Mouse (Mus musculus) CH12F3 (cell line): Measurements from ENCODE around the gene Robo1.

Experiments used
- in situ Hi-C: fragments of 300-500 bp; cut with MboI; formaldehyde crosslinking; loops from 2 replicates; pipeline ENCODE4 v1.14.3; 2020; ENCODE audit warnings: low sequenced_read_pairs

Gene Robo1

DNA sequence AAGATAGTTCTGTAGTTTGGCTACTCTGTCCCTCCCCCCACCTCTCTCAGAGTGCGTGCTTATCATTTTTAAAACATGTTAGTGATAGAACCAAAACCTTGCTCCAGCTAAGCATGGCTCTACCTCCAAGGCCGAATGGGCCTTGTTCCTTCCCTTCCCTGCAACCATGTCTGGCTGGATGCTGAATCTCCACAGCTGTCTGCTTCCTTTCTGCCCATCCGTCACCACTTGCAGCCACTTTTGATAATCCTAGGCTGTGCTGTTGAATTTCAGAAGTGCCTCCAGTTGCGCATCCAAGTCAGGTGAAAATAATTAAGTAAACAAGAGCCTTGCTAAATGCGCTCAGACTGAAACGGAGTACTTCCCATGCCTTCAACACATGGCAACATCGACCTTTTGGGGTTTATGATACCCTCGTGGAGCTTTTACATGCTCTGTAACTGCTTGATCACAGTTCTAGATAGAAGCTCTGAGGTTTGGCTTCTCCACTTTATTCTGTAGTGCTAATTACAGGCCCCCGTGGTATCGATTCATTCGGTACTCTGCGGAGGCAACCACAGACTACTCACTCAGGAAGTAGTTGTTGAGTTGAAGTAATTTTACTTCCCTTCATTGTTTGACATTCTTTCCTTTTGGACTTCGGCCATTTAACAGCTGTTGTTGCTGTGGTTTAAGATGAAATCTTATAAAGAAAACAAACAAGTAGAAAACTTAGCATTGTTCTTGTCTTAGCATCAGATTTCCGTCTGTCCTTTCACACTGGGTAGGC is 413.8 kb downstream of the Robo1 start:
- in situ Hi-C loops = no loop called here

DNA sequence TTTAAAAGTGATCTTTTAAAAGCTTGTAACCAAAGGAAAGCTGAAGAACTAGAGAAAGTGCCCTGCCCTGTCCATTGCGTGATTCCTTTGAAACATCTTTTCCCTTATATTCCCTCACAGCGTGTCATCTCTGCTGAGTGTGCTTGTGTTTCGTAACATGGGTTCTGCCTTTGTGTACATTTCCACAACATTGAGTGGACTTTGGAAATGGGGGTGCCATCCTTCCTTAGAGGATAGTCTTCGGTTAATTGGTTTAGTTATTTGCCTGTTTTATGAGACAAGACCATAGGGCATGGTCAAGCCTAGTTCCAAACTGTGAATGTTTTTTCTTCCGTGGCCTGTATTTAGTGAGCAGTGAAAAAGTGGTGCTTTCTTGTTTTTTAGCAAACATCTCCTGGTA is 426.1 kb downstream of the Robo1 start:
- in situ Hi-C loops = no loop called here

DNA sequence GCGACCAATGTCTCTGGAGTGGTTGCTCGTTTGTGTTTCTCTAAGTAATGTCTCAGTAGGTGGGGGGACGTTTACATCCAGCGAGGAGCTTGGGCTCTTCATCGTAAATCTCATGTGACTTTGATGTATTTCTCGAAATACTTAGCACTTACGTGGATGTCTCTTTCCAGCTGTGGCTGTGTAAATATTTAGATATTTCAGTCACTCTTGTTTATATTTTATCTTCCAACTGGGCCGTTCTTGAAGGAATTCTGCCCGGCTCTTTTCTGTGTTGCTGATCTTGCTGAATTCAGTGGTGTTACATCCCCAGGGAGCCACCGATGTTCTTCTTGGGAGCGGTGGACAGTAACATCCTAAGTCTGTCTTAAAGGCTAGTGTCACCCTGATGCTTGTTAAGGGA is 427.1 kb downstream of the Robo1 start:
- in situ Hi-C loops = no loop called here

DNA sequence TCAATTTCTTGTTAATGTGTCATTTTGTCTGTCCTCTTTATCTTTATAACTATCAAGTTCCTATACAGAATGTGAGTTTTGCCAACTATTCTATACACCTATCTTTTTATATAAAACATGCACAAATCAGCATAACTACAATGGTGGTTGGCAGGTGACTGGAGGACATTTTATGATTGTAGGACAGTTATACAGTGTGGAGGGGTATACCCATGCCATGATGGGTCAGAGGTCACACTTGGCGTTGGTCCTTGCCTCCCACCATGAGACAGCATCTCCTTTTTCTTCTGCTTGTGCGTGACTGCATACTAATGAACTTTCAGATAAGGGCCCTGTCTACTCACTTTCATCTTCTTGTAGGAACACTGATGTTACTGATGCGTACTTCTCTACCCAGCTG is 427.5 kb downstream of the Robo1 start:
- in situ Hi-C loops = no loop called here

DNA sequence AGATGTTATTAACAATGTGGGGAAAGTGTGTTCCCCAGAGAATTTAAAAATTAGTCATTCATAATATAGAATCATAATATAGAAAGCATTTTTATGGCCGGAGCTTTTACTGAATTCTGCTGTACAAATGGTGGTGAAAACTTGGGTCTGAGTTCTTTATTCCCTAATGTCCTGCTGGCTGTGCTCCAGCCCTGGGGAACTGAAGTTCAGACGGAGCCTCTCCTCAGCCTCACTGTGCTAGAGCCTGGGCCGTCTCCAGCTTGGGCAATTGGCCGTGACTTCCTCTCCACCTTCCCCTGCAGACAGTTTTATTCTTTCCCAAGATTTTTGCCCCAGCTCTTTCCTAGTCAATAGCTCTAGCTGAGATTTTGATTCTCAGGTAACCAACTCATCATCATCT is 429.0 kb downstream of the Robo1 start:
- in situ Hi-C loops = no loop called here

DNA sequence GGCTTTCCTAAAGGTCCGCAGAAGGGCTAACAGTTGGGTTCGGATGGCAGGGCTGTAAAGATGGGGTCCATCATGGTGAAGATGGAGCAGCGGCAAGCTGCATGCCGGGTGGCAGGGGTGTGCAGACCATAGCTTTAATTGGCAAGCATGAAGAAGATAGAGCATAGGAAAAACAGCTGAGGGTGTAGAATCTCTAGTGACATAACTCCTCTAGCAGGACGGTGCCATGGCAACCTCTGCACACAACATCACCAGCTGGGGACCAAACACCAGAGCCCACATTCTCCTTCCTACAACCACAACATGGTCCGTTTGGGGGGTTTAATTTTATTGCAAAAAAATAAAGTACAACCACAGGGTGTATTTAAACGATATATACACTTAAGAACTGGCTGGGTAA is 432.1 kb downstream of the Robo1 start:
- in situ Hi-C loops = no loop called here

DNA sequence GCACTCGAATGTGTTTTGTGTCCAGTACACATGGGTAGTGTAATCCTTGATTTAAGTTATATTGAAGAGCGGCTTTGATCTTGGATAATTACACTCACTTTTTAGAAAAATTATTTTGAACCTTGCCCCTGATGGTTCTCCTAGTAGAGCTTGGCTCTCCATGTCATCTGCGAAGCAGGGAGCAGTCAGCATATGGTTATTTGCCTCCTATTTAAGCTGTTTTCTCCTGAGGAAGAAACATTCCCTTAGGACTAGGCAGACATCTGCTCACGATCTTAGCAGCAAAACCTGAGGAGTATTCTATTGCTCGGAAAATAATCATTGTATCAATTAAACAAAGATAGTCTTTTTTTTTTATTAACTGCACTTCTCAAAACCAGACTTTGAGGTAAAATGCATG is 439.6 kb downstream of the Robo1 start:
- in situ Hi-C loops = no loop called here

DNA sequence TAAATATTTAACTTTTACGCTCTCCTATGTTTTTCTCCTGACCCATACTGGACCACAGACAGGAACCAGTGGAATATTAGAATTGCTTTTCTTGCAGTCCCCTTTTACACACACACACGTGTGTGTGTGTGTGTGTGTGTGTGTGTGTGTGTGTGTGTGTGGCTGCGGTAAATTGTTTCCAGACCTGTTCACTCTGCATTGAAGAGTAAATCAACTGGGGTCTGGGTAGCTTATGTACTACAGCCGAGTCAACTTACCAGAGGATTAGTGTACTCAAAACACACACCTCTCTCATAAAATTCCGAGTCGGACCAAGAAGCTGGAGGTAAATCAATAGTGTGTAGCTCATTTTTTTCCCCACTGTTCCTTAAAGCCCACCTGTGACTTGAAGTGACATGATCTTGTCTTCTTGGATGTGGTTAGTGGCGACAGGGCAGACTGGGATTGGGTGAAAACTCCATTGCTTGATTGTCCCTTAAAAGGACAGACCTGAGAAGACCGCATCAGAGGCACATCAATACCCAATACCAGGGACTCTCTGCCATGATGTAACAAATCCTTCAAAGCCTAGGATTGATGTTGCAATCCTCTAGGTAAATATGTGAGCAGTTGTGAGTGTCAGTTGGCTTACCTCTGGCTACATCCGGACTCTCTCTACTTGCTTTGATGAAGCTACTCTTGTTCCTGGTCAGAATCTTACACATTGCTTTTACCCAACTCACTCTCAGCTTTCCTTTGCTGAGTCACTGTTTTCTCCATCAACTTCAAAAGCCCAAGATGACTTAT is 457.2 kb downstream of the Robo1 start:
- in situ Hi-C loops = no loop called here

DNA sequence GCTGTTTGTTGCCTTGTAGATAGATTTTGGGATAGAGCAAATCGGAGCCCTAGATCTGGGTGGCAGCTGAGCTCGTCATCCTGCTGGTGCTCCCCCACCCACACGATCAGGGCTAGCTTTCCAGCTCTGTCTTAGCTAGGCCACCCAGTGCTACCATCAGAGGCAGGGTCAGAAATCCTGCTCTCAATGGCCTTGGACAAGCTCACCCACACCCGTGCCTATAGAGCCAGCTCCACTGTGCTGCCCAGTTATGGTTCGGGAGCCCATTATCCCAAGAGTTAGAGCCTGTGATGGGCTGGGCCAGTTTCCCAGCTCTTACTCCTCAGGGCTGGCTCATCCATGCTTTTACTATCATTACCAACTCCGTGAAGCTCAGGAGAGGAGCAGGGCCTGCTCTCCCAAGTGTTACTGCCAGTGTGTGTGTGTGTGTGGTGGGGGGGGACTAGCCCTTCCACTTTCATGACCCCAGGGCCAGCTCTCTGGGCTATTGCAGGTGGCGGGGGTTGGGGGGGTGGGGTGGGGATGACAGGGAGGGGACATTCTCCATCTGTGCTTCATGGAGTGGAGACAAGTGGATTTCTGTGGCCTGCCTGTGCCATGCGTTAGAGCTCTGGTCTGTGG is 461.2 kb downstream of the Robo1 start:
- in situ Hi-C loops = no loop called here

DNA sequence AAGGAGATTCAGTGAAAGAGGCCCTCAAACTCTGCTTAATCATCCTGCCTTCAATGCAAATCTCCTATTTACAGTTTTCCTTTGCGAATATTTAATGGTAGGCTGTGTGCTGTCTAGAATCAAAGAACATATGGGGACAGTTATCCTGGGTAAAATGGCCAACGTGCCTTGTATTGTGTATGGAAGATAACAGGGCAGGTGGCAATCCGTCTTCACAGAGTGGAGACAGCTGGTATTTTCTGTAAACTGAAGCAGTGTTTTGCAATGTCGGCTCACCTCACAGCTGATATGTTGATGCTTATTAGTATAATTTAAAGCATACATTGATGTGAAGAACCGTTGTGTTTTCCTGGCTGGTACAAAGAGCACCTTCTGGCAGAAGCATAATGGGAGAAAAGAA is 464.2 kb downstream of the Robo1 start:
- in situ Hi-C loops = no loop called here

DNA sequence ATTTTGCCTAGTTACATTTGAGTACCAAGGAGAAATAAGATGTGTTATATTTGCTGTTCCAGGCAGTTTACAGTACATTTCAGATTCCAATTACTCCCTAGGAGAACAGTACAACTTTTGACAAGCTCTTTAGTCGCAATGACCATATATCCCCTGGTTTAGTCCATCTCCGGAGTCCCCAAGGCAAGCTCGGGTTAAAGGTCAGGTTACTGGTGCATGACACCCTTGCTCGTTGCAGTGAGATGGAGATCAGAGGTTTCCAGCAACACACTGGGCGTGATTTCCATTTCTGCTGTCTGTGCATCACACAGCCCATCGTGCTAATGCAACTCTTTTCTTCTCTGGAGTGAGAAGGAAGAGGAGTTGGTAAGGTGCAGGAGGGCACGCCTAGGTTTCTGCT is 464.9 kb downstream of the Robo1 start:
- in situ Hi-C loops = no loop called here

DNA sequence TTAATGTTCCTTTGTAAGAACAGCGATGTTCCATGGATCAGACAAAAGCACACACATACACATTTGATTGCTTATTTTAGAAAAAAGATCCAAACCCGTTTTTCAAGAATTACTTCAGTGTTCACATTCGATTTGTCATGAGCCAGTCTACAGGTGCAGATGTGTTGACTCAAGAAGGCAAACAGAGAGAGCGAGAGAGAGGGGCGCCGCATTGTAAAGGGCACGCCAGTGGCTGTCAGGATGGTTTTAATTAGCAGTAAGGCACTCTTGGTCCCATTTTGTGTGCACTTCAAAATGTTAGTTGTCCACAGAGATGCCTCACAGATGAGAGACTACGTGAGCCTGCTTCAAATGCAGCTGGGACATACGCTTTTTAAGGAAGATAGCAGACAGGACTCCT is 470.4 kb downstream of the Robo1 start:
- in situ Hi-C loops = no loop called here

DNA sequence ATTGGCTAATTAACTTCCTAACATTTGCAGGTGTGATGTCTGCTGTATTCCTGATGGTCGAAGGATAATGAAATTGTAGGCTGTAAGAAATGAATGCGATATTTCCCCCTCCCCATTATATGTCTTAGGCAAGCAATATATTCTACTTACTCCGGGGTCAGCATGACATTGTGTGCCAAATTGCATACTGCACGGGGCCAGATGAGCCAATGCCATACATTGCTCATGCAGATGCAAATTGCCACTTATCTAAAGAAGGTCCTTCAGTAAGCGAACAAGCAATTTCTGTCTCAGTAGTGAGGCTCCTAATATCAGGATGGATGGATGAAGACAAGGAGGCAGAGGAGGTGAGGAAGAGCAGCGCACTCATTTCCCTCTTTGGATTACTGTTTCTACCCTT is 474.1 kb downstream of the Robo1 start:
- in situ Hi-C loops = no loop called here

DNA sequence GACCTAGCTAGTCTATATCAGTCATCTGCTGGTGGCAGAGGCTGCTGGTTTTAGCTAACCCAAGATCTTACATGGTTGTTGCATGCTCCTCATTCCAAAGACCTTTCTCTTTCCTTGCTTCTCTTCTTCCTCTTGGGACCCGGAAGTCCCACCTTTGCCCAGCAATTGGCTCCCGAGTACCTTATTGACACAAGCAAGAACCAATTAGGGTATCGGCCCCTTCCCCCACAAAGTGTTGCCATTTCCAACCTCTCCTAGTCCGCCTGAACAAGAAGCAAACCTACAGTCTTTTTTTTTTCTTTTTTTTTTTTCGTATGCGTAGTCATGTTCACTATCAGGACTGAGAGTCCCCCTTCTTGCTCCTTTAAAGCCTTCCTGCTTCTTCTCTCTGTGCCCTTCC is 478.0 kb downstream of the Robo1 start:
- in situ Hi-C loops = no loop called here

DNA sequence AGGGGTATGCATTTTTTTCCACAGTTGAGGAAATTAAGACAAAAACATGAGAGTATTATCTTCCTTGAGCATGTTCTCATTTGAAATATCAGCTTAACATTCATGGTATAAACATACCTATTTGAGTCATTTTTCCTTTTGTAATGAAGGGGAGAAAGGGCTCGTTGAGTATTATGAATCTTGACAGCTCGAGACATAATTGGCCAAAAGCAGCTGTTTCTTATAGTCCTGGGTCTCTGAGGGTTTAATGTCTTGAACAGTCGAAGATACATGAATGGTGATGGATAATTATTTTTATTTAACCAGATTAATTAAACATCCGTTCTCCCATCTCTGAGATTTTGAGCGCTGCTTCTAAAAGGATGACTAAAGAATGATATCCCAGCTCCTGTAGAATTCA is 478.5 kb downstream of the Robo1 start:
- in situ Hi-C loops = no loop called here

DNA sequence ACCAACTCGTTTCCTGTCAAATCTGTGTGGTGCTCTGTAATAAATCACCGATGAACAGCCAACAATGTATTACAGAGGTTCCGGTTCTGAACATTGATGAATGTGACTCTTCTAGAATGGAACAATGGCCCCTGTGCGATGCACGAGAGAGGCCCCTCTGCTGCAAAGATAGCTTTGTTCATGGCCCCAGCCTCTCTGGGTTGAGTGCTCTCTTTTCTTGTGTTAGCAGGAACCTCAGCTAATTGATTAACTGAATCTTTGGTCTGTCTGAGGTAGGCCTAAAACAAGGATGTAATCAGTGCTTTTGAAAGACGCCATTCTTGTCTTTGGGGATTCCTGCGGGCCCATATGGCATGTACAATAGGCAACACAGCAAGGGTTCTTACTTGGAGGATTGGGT is 479.9 kb downstream of the Robo1 start:
- in situ Hi-C loops = no loop called here

DNA sequence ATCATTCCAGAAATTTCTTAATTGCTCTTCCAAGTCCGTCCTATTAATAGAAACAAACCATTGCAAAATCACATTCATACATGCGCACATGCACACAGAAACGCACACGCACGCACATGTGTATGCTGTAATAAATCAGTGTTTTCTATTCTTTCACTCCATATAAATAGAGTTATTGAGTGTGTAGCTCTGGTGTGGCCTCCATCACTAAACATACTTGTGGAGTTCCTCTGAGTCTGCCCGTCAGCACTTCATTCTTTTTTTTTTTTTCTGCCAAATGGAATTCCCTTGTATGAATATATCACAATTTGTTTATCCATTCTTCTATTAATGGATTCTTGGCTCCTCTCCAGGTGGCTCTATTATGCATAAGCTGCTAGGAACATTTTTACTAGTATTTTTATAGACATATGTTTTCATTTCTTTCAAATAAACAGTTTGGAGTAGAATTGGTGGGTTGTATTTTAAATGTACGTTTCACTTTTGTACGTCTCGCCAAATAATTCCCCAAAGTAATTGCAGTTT is 483.1 kb downstream of the Robo1 start:
- in situ Hi-C loops = no loop called here

DNA sequence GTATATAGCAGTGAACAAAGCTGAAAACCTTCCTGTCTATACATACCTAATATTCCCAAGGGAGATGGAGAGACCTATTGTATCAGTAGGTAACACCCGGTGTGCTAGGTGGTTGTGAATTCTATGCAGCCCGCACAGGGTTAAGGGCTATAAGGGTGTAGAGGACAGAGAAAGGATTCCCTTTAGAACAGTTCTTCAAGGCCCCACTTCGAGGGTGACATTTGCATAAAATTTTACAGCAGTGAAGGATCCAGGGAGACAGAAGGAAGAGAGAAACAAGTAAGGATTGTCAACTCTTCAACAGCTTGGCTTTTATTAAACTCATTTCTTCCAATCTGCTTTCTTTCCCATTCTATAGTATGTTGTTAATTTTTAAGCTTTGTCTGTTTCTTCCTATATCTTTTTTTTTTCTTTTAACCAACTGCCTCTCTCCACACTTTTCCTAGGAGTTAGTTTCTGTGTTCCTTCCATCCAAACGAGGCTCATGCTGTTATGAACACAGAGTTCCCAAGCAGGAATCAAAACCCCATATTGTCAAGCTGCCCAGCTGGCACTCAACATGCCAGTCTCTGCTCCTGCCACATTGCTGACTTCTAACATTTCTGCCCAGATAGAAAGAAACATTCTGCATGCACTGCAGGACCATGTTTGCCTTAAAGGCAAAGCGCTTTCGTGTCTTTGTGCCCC is 486.7 kb downstream of the Robo1 start:
- in situ Hi-C loops = no loop called here

DNA sequence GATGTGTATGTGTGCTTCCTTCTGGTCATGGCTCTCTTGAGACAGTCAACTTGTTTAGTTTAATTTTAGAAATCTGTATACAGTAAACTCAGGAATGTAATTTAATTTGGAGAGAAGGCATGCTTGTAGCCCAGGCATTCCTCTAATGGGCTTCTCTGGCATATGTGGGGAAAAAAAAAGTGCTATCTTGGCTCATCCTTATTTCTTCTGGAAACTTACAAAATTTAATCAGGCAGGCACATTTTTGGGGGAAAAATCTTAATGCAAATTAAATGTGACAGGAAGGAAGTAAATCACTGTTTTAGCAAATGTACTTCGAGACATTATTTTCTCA is 487.2 kb downstream of the Robo1 start:
- in situ Hi-C loops = no loop called here

DNA sequence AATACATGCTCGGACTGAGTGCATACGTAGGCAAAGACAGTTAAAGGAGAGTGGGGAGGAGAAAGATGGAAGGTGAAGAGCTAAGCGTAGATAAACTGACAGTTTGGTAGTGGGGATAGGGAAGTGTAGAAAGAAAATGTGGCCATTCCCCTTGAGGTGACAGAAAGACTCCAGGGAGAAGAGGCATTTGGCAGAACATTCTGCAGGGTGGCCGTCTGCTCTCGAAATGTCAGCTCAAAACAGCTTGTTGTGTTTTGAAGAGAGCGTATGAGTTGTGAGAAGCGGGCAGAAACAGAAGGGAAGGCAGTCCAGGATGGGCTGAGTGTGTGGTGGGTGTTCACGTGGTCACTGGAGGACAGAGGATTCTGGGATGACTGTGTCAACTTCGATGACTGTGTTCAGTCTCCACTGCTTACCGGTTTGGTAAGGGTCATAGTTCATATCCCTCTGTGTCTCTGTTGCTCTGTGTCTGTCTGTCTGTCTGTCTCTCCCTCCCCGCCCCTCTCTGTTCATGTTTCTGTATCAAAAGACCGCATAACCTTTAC is 490.4 kb downstream of the Robo1 start:
- in situ Hi-C loops = no loop called here

DNA sequence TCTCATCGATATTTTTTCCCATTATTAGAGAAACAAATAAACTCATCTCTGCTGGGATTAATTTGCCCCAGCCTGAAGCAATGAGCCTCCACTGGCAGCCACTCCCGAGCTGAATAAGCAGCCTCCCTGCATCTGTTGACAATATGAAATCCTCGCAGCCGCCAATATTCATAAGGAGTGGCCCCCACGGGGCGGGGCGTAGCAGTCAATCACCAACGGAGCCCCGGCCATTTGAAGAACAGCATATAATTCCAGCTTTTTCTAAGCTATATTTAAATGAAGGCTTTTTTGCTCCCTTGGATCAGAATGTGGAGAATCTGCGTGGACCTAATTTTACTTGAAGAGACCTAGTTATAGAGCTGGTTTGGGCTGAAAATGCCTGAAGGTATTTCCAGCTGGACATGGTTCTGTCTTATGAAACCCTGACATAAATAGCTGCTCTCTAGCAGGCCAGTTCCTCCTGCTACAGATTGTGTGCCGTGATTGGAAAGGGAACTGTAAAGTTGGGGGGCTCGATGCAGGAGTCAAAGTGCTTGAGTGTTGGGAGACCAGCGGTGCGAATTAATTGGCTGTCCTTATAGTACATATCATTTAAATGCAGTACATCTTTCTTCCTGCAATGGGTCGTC is 492.1 kb downstream of the Robo1 start:
- in situ Hi-C loops = no loop called here
